Mouse (Mus musculus) liver, embryonic 14.5 days (tissue): Measurements from ENCODE around the gene Phlpp2.

Source experiments
- CTCF ChIP-seq: IDR thresholded peaks from 2 replicates; pipeline ENCODE4 v1.5.1; 2016; ENCODE audit warnings: antibody characterized with exemption, low read depth, control low read depth
- EP300 ChIP-seq: IDR thresholded peaks from 2 replicates; pipeline ENCODE4 v1.6.1; 2016; ENCODE audit warnings: antibody characterized with exemption, low read depth

GRCm38 (mm10) chr8:109855451-109855850 lies 12.9 kb upstream of the Phlpp2 start:
- TF ChIP-seq CTCF (no peak), EP300 (no peak)
